Mouse (Mus musculus) erythroblast, adult 5-6 weeks (primary cell): ENCODE data around the gene Phkg1. TPM values are rescaled to one million over a fixed set of nuclear protein-coding genes. Genes with fewer than 3 reads are reported as not detected.
"Not testable (repeated sequence)": the region's sequence is repeated elsewhere in the genome, so short reads cannot be mapped to it uniquely, and the experiment has no call there.

ENCODE experiments used
- ATAC-seq: replicated peaks from 2 replicates; pipeline ENCODE4 v1.8.0; 2016; ENCODE audit warnings: moderate number of reproducible peaks, mild to moderate bottlenecking, moderate TSS enrichment, inconsistent platforms; ENCODE audit not compliant: poor library complexity, low FRiP score, severe bottlenecking
- total RNA-seq, 2 experiments: library from RNA; stranded (forward) in 1 of 2; stranded (reverse) in 1 of 2; fragments of 150-400 nt in 1 of 2; fragments of 200-764, 138-1000 nt in 1 of 2; gene quantifications; 2 replicates each; pipeline versions ENCODE4 v1.2.3 to v1.2.4; 2015 to 2017; ENCODE audit warnings: low replicate concordance in 2 of 2

Gene Phkg1
- total RNA-seq, 2 experiments from 2014 or later, result not detected

DNA sequence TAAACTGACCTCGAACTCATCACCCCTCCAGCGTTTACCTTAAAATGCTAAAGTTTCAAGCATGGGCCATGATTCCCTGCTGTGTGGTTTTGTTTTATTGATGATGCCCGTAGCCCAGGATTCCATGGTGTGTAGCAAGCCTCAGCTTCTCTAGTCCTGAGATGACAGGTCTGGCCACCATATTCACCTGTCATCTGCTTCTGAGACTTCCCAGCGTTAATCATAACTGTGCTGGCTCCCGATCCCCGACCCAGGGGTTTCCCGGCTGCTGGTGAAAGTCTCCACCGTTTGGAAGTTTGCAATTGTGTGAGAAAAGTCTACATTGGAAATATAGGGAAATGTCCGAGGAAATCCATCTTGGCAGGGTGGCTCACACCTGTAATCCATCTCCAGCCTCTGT is 10.8 kb upstream of the Phkg1 start:
- ATAC-seq, result no peak

DNA sequence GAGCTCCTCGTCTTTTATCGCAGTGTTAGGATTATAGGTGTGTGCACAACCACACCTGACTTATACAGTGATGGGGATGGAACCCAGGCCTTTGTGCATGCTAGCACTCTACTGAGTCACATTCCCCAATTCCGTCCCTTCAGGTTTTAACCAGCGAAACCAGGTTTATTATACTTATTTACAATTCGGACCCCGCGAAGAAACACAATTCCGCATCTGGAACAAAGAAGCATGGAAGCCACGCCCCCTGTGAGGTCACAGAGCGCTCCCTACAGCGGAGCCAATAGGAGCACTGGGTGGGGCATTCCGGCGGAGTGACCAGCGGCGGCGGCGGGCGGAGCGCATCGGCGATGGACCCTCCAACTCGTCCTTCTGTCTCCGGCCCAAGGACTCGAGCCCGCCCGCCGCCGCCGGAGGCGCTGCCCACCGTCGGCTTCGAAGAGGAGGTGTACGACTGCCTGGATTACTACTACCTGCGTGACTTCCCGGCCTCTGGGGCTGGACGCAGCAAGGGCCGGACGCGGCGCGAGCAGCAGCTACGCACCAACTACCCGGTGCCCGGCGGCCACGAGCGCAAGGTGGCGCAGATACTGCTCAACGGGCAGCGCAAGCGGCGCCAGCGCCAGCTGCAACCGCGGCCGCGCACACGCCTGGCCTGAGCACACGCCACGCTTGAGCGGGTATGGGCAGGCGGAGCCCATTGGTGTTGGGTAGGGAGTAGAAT is 10.1 kb upstream of the Phkg1 start, which contains the start of gene Nupr1l:
Gene Nupr1l (plus strand): TSS at position 299 of the 724 bp plus-strand sequence.
- ATAC-seq, result peak; percentile 94

DNA sequence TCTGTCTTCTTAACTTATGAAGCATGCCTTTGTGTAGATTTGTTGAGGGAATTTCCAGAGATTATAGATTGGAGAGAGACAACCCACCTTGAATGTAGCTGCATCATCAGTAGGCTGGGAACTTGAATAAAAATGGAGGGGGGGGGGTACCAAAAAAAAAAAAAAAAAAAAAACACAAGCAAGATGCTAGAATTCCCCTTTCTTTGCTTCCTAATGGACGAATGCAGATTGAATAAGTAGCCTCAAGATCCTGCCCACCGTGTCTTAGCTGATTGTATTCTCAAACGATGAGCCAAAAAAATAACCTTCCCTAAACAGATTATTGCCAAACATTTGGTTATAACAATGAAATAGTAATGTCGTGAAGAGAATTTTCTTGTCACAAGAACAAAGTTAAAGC is 9.4 kb upstream of the Phkg1 start:
- ATAC-seq, result no peak

DNA sequence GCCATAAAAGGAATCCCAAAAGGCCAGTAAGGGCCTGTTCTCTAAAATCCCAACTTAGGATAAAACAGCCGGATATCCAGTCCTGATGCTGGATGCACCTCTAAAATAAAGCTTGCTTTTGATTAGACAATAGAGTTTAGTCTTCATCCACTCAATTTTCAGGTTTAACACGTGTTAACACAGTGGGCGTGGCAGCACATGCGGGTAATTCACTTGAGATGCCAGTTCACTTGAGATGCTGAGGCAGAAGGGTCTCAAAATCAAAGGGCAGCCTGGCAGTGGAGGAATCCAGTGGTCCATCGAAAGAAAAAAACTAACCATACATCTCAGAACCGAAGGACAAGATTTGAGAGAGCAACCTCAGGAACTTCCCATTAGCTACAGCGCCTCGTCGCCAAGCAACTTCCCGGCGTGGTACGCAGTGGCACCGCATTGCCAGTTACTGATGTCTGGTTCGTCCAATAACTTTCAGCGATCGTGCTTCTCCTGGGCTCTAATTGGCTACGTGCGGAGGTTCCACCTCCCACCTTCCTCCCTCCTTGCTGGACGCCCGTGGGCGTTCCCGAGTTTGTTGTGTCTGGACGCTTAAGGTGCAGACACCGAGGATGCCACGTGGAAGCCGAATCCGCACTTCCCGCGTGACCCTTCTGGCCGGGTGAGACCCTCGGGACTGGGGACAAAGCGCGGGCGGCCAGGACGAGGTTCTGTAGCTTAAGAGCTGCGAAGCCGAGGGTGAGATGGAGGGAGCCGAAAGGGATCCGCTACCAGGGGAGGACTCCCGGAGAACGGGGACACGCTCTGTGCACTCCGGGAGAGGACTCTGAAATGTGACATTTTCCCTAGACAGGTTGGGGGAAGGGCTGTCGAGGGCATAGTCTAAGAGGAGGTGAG is 2.9 kb downstream of the Phkg1 start, which contains the start of gene Zbed5:
Gene Zbed5 (plus strand): TSS at position 526 of the 891 bp plus-strand sequence.
- ATAC-seq, result peak; percentile 100

DNA sequence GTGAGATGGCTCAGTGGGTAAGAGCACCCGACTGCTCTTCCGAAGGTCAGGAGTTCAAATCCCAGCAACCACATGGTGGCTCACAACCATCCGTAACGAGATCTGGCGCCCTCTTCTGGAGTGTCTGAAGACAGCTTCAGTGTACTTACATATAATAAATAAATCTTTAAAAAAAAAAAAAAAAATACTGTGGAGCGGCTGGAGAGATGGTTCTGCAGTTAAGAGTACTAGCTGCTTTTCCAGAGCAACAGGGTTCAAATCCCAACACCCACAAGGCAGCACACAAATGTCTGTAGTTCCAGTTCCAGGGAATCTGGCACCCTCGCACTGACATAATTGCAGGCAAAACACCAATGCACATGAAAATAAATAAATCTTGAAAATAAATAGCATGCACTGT is 8.0 kb downstream of the Phkg1 start:
- ATAC-seq, result not testable (repeated sequence)

DNA sequence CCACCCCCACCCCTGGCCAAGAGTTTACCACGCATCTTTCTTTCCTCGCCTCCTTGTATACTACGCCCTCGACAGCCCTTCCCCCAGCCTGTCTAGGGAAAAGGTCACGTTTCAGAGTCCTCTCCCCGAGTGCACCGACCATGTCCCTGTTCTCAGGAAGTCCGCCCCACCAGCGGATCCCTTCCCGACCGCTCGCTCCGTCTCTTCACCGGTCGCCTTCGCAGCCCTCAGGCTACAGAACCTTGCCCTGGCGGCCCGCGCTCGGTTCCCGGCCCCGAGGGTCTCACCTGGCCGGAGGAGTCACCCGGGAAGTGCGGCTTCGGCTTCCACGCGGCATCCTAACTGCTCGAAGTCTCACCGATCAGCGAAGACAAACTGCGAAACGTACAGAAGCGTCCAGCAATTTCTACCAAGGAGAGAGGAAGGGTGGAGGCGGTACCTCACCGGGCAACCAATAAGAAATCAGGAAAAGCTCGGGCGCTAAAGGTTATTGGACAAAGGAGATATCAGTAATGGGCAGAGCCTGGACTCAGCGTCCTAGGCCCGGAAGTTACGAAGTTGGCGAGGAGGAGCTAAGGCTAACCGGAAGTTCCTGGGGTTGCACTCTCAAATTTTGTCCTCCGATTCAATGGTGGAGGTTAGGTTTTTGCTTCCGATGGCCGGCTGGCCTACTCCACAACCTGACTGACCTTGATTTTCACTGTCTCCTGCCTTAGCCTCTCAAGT is 11.3 kb downstream of the Phkg1 start, which contains the start of gene Chchd2:
Gene Chchd2 (minus strand): TSS at position 560 of the 726 bp plus-strand sequence.
- peak; percentile 99 for ATAC-seq

DNA sequence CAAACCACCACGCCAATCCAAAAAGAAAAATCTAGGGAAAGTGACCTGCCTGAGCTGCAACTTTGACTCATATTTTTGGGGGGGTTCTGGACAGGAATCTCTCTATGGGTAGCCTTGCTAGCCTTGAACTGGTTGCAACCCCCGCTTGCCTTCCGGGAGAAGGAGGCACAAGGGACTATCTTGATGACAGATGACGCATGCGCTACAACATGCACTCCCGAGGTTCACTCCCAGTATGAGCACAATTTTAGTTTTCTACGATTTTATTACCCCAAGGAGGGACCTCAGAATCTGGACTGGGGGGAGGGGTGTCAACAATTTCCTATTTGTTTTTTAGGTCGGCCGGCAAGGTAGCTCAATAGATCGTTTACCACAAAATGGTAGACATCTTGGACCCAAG is 12.1 kb downstream of the Phkg1 start:
- ATAC-seq, result peak; percentile 70

DNA sequence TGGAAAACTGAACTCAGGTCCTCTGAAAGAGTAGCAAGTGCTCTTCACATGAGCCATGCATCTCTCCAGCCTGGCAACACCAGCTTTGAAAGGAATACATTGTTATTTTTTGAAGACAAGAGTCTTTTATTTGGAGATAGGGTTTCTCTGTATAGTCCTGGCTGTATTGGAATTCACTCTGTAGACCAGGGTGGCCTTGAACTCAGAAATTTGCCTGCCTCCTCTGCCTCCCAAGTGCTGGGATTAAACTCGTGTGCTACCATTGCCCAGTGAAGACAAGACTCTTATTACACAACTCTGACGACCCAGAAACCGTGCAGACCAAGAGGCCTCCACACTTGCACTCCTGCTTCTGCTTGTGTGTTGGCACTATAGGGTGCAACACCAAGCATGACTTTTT is 18.5 kb downstream of the Phkg1 start:
- ATAC-seq, result no peak

DNA sequence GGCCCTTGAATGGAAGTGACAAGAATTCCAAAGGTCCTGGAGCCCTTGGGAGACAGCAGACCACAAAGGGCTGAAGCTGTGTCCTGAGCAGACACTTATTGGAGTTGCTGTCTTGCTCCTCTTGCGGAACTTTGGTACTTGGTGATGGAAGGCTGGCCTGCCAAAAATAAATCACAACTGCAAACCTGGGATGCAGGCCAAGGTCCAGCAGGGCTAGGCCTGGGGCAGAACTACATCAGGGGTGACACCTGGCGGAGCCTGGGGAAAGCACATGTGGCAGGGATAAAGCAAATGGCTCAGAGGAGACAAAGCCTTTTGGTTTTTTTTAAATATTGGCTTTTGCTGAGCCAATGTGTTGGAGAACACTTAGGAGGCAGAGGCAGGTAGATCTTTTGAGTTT is 19.4 kb downstream of the Phkg1 start:
- ATAC-seq, result peak; percentile 52

DNA sequence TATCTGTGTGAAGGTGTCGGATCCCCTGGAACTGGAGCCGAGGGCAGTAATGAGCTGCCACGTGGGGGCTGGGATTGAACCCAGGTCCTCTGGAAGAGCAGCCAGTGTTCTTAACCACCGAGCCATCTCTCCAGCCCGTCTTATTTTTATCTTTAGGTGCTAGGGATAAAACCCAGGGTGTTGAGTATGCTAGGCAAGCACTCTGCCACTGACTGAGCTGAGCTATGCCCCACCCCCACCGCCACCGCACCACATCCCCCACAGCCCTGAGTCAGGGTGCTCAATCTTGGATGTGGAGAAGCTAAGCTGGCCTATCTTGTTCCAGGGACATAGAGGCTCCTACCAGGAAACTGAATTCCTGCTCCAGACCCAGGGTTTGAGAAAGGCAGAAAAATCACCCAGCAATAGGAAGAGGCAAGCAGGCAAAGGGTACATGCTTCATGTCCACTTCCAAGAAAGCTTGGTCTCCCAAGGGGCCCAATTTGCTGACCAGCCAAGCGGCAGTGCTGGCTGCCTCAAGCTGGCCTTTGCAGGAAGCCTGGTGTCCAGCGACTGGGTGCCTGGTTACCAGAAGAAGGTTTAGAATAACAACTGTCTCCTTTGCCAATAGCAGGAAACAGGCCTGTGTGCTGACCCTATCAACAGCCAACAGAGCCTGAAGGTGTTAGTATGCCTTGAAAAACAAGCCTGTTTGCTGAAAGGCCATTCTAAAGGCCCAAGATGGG is 20.5 kb downstream of the Phkg1 start:
- no peak for ATAC-seq

DNA sequence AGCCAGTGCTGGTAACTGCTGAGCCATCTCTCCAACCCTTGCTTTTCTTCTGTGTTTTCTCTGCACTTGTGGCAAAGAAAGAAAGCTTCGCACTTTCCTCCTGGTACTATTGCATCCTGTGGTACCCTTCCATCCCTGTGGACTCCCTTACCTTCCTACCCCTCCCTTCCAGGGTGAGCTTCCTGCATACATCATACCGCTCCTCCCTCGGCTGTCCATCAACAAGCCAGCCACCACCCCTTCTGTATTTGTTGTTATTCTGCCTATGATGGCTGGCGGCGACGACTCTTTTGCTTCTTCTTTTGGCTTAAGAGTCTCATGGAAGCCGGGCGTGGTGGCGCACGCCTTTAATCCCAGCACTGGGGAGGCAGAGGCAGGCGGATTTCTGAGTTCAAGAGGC is 23.3 kb downstream of the Phkg1 start:
- ATAC-seq, result no peak

DNA sequence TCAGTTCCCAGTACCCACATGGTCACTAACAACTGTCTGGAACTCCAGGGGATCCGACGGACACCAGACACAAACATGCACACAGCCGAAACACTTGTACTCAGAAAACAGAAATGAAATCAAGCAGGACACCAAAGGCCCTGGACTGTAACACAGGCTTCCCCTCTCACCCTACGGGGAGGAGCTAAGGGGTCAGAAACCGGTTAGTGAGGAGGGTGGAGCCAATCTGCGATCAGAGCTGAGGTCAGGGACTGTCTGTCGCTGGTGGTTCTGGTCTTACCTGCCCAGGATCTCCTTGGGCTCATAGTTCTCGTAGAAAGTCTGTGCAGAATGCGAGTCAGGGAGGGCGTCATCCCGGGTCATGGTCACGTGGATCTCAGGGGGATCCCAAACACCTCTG is 24.4 kb downstream of the Phkg1 start:
- no peak for ATAC-seq

DNA sequence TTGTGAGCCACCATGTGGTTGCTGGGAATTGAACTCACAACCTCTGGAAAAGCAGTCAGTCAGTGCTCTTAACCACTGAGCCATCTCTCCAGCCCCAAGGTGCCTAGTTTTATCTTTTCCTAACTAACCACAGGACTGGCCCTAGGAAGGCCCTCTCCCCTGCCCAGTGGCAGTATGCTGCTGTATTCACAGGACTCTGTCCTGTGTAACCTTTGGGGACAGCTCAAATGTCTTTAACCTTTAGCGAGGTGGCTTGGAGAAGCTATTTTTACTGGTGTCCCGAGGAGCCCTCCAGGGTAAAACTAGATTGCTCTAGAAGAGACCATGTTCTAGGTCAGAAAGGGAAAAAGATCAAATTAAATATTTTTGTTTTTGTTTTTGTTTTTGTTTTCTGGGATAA is 27.1 kb downstream of the Phkg1 start:
- ATAC-seq, result no peak

DNA sequence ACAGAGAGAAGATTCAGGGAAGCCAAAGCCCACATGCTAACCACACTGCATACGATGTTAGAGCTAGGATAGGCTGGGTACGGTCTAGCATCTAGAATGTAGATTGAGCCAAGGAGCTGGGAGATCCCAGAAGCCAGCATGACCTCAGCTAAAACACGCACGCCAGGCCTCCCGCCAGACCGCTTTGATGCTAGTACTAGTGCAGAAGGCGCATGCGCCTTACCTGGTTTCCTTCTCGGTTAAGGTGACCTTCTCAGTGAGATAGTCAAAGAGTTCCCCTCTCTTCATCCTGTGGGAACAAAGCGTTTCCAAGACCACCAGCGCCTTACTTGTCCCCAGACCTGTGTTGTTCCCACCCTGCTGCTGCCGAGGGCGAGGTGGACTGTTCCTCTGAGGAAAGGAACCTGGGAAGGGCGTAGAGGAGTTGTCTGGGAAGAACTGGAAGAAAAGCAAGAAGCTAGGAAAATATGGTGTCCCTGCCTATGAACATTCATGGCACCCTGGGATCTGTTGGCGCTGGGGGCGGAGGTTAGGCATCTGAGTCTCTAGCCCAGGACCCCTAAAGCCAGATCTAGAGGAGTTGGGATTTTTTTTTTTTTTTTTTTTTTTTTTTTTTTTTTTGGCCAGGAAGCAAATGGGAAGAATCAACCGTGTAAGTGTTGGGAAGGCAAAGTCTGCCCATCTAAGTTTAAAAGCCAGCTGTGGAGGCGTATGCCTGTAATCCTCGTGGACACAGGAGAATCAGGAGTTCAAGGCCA is 28.9 kb downstream of the Phkg1 start:
- ATAC-seq, result no peak

DNA sequence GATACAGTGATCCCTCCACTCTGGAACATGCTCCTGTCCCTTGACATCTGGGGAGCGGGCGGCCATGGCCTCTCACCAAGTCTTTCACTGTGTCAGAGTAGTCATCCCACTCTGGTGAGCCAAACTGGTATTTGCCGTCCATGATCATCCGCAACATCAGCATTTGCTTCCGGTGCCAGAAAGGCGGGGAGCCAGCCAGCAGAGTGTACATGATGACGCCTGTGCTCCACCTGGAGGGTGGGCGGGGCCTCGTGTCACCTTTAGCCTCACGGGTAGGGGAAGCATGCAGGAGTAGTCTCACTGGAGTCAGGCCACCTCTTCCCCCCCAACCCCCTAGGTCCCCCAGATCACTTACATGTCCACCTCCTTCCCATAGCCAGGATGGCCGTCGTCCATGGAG is 32.5 kb downstream of the Phkg1 start:
- no peak for ATAC-seq

DNA sequence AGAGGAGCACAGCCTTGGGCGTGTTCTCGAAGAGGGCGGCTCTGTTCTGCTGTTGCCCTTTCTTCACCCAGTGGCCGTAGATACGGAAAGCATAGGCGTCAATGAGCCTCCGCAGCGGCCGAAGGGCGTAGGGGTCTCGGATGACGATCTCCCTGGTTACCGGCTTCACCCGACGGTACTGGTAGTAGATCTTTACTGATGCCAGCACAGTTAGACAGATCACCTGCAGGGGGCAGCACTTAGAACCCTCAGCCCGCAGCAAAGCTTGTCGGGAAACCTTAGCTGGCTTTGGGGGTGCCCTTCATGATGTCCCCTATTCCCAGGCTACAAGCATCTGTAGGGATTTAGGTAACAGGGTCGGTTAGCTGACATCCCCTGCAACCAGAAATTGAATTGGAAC is 33.9 kb downstream of the Phkg1 start:
- ATAC-seq, result peak; percentile 63; the same call in 1 of the 2 replicates

DNA sequence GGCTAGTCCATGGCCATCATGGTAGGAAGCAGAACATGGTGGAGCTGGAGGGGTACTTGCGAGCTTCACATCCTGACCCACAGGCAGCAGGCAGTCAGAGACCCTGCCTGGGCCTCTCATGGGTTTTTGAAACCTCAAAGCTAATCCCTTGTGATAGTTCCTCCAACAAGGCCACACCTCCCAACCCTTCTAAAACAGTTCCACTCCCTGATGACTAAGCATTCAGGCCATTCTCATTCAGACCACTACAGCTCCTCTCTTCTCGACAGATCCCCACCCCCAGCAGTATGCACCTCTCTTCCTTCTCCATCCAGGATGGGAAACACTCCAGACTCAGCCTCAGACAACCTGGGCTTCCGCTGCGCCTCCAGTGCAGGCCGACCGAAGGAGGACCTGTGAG is 36.0 kb downstream of the Phkg1 start:
- no peak for ATAC-seq

DNA sequence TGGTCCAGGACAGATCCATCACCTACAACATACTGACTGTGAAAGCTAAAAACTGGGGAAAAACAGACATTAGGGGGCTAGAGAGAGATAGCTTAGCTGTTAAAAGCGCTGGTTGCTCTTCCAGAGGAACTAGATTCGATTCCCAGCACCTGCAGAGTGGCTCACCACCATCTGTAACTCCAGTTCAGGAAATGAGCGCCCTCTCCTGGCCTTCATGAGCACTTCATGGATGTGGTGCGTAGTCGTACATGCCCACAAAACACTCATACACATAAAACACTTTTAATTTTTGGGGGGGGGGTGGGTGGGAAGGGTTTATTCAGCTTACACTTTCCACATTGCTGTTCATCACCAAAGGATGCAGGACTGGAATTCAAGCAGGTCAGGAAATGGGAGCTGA is 41.9 kb downstream of the Phkg1 start:
- no peak for ATAC-seq

DNA sequence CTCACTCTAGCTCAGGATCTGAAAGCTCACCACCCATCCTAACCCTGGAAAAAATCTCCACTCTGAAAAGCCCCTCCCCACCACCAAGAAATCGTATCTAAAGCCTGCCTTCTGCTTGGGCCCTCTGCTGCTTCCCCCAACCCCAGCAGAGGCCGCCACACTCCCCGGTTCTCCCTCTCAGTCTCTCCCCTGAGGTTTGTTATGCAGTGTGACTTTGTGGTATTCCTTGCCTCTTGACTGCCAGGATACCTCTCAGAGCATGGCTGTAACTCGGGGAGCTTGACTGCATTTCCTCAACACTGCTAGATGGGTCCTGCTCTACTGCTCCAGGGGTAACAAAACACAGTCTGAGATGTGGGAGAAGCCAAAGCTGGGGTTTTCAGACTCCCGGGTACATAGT is 43.2 kb downstream of the Phkg1 start:
- ATAC-seq, result no peak
